Mouse (Mus musculus) 416B (cell line): ENCODE data around the gene Gsdma3.
"Not testable (repeated sequence)": the region's sequence is repeated elsewhere in the genome, so short reads cannot be mapped to it uniquely, and the experiment has no call there.

Source experiments
- DNase-seq: peaks from one replicate; pipeline ENCODE4 v3.0.0; 2011; ENCODE audit warnings: low read depth

Gsdma3 gene

DNA sequence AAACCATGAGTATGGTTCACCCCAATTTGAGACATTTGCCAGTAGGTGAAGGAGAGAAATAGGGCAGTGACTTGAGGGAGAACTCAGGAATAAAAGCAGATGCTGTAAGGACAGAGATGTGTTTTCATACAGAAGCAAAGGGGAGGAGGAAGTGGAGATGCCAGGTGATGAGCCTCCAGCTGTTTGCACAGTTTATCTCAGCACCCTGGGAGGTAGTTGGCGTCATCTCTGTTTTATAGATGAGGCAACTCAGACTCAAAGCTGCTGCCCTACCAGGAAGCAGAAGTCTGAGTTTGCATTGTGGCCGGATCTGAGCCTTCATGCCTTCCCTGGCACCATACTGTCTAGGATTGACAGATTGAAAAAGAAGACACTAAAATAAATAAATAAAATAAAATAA, 42.8 kb downstream of the Gsdma3 start:
- DNase-seq: no peak

DNA sequence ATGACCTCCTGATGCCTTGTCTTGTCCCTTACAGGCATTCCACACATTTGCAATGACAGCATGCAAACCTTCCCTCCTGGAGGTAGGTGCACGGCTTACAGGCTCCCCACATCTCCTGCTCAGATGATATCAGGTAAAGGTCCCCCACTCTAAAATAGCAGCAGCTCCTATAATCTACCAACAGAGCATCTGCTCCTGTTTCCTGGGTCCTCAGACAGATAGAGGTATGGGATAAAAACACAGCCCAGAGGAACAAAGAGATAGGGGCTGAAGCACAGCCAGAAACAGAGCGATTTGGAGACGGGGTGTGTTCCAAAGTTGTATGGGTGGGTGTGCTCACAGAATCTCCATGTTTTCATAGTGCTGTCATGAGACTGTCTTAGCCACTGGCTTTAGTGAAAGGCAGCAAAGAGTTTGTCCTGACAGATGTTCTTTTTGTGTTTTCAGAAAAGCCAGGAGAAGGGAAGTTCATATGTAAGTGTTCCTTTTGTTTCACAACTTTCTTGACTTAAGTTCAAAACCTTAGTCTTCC, 45.2 kb downstream of the Gsdma3 start:
- DNase-seq: no peak

DNA sequence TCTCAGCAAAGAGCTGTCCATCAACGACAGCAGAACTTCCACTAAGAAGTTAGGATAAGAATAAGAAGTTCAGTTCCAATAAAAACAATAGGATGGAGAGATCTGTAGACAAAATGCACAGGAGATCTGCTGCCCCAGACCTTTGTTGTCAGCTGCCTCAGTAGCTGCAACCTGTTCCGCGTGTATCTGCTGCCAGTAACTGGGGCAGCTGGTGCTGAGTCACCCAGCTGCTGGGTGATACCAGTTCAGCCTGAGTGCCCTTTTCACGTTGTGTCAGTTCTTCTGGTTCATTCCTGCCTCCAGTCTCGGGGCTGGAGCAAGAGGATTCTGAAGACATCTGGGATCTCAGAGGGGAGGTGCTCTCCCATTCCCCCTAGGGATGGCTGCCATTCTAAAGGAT, 45.7 kb downstream of the Gsdma3 start:
- peak; percentile 39 for DNase-seq

DNA sequence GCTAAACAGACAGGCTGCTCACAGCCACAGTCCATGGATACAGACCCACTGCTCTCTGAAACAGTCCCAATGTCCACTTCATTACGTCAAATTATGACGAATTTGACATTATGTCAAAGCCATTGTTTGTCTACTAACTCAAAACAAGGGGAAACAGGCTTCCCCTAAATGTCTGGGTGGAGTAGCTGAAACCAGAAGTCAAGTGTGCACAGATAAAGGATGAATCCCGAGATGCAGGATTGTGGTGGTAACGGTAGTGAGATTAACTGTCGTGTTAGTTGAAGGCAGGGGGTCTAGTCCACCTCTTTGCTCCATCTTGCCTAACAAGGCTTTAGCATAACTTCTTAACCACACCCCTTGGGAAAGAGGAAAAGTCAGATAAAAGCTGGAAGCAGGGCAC, 46.3 kb downstream of the Gsdma3 start:
- DNase-seq: no peak

- peak; percentile 74 for DNase-seq
These were observed 47.0 kb downstream of the Gsdma3 start for GRCm38 (mm10) chr11:98673136-98673535.

DNA sequence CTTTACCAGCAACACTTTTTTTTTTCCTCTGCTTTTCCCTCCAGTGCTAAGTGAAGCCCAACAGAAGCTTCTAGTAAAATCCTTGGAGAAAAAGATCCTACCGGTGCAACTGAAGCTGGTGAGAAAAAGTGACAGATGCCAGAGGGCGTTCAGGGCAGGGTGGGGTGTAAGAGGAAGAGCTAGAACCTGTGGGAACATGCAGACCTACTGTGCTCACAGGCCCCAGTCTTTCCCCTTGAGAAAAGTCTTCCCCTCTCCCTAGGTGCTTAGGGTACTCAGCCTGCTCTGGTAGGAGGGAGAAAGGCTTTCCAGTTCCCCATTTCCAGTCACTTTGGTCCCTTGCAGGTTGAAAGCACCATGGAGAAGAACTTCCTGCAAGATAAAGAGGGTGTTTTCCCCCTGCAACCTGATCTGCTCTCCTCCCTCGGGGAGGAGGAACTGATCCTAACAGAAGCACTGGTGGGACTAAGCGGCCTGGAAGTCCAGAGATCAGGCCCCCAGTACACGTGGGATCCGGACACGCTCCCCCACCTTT, 49.7 kb downstream of the Gsdma3 start:
- no peak for DNase-seq

DNA sequence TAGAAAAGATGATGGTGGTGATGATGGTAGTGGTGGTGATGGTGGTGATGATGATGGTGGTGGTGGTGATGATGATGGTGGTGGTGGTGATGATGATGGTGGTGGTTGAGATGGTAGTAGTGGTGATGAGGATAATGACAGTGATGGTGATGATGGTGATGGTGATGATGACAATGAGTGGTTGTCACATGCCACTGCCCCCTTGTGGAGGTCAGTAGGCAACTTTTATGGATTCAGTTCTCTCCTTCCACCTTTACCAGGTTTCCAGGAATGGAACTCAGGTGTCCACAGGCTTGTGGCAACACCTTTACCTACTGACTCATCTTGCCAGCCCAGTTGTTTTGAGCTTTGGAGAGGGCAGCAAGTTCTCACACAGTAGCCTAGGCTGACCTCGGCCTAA, 53.9 kb downstream of the Gsdma3 start:
- DNase-seq: no peak

DNA sequence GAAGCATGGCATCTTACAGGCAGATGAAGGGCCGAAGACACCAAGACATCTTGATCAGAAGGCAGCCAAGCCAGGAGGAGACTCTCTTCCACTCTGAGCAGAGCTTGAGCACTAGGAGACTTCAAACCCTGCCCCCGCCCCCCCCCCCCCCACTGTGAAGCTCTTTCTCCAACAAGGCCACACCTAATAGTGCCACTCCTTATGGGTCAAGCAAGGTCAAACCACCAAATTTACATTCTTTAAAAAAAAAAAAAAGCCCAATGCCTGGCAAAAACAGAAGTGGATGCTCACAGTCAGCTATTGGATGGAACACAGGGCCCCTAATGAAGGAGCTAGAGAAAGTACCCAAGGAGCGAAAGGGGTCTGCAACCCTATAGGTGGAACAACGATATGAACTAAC, 54.4 kb downstream of the Gsdma3 start:
- not testable (repeated sequence) for DNase-seq

GRCm38 (mm10) chr11:98681186-98681585, 55.0 kb downstream of the Gsdma3 start:
- DNase-seq: no peak

- DNase-seq: peak; percentile 100
These were observed 55.9 kb downstream of the Gsdma3 start, which contains the start of gene Psmd3 for GRCm38 (mm10) chr11:98681786-98682745. Gene Psmd3, plus strand, starts transcription at chr11:98682554.

DNA sequence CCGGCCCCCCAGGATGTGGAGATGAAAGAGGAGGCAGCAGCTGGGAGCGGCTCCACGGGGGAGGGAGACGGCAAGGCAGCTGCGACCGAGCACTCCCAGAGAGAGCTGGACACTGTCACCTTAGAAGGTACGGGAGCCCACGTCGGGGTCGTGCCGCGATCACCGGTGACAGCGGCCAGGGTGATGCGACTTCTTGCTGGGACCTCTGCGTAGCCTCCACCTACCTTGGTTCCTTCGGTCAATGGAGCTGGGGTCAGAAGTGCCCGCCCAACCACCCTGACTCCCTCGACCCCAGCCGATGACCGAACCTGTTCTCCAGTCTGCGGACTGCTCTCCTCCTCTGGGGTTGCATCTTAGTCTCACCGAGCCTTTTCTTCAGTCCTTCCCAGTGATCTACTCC, 56.7 kb downstream of the Gsdma3 start:
- no peak for DNase-seq

GRCm38 (mm10) chr11:98685642-98686041, 59.5 kb downstream of the Gsdma3 start:
- DNase-seq: no peak

GRCm38 (mm10) chr11:98686976-98687375, 60.8 kb downstream of the Gsdma3 start:
- DNase-seq: no peak
